ENCODE assay signal across 23 mouse cellular contexts in genomic region chr13:30692644-30693385, GRCm38 (mm10). TPM values are rescaled to one million over a fixed set of nuclear protein-coding genes. Genes with fewer than 3 reads are reported as not detected.
DNase-seq lines count a peak whose midpoint lies in the region; TF ChIP-seq lines count a peak whose summit lies in the region.
"Had no signal": no experiment of that assay in that cellular context is flagged by ENCODE, and none has a peak within 500 bp of the region (broad histone marks: within the 10 kb centered on the region; RNA-seq: fewer than 3 reads in every experiment).

No protein-coding gene starts in this region.

- no peak overlapping the region for H3K27ac ChIP-seq in gastrocnemius, adult 2 months
- H3K27ac ChIP-seq in cortical plate, adult 2 months (ENCODE audit: insufficient read depth, low read length), result peak overlapping the region; percentile 38; the same call in 1 of the 2 replicates
- H3K27ac ChIP-seq: embryonic facial prominence, embryonic 10.5 days; forebrain, embryonic 15.5 days; hindbrain, embryonic 13.5 days; layer of hippocampus, adult 2 months; limb, embryonic 13.5 days; liver, embryonic 12.5 days; midbrain, embryonic 13.5 days had no signal

- peak; percentile 3 for DNase-seq in gastrocnemius, adult 2 months
- DNase-seq in gastrocnemius, adult 18-20 months (ENCODE audit: low spot score), result no peak
- DNase-seq in kidney, postnatal 36 days, result peak; percentile 34 to 50
- DNase-seq in kidney, postnatal 4 days, result no peak
- peak; percentile 64 for DNase-seq in splenic B cell, adult 2 months (ENCODE audit: low read depth, low spot score)
- no peak for DNase-seq in thymus, postnatal 36 days
- DNase-seq in gastrocnemius, postnatal 14 days, result no peak
- DNase-seq: adrenal gland, postnatal 14 days; cerebellum, adult 9-10 months; heart, postnatal 36 days; lung, adult 18-20 months; right cerebral cortex, postnatal 25 days; spleen, adult 18-20 months; thymus, postnatal 14 days had no signal

- H3K27me3 ChIP-seq in splenic B cell, adult 2 months (ENCODE audit: control insufficient read depth, insufficient read depth, low read length, poor library complexity, severe bottlenecking), result no peaks in the 10 kb centered on the region
- H3K27me3 ChIP-seq: forebrain, embryonic 15.5 days; hindbrain, embryonic 13.5 days; limb, embryonic 13.5 days; liver, embryonic 12.5 days; midbrain, embryonic 13.5 days had no signal

- no peak overlapping the region for H3K4me3 ChIP-seq in gastrocnemius, adult 2 months
- no peak overlapping the region for H3K4me3 ChIP-seq in cortical plate, adult 2 months (ENCODE audit: insufficient read depth, low read length)
- H3K4me3 ChIP-seq: embryonic facial prominence, embryonic 10.5 days; forebrain, embryonic 15.5 days; hindbrain, embryonic 13.5 days; layer of hippocampus, adult 2 months; limb, embryonic 13.5 days; liver, embryonic 12.5 days; megakaryocyte, embryonic 14.5 days; midbrain, embryonic 13.5 days had no signal

- TF ChIP-seq POLR2A in cortical plate, adult 2 months (IDR thresholded peaks at IDR 0.05; ENCODE audit: extremely low read depth, insufficient read depth, low read length), result no peak

- H3K36me3 ChIP-seq in splenic B cell, adult 2 months (ENCODE audit: control insufficient read depth, insufficient read depth, low read length, poor library complexity, severe bottlenecking), result no peaks in the 10 kb centered on the region
- H3K36me3 ChIP-seq: forebrain, embryonic 15.5 days; liver, embryonic 12.5 days; midbrain, embryonic 13.5 days had no signal

- peaks cover 11% of the 10 kb centered on the region for H3K4me1 ChIP-seq in cortical plate, adult 2 months (ENCODE audit: control insufficient read depth, insufficient read depth, low read length)
- H3K4me1 ChIP-seq: embryonic facial prominence, embryonic 10.5 days; forebrain, embryonic 15.5 days; hindbrain, embryonic 13.5 days; liver, embryonic 12.5 days; megakaryocyte, embryonic 14.5 days; midbrain, embryonic 13.5 days had no signal

- intact Hi-C loops in gastrocnemius, adult 2 months (cut with DNase I), result no loop called here
- intact Hi-C loops in gastrocnemius, postnatal 14 days (cut with DNase I; ENCODE audit: low total_unique reads), result no loop called here

- no peak for TF ChIP-seq CTCF in gastrocnemius, adult 2 months (IDR thresholded peaks at IDR 0.05)
- no peak for TF ChIP-seq CTCF in cortical plate, adult 2 months (IDR thresholded peaks at IDR 0.05; ENCODE audit: extremely low read depth, insufficient read depth, low read length)

RNA-seq across cellular contexts. Expression of gene Dusp22, which starts 33.0 kb away (rescaled TPM):
- 10 to 100 TPM; 36.2 to 59.5 TPM for total RNA-seq in gastrocnemius, adult 2 months (2021)
- total RNA-seq in gastrocnemius, adult 18-20 months (2021), result 10 to 100 TPM; 46.9 to 47.9 TPM
- 32.8 and 35.8 TPM in 2 replicates for polyA plus RNA-seq in cortical plate, adult 2 months (2012; rRNA removed)
- total RNA-seq in gastrocnemius, postnatal 14 days (2021), result 10 to 100 TPM; 34.9 to 37.6 TPM

RNA-seq across cellular contexts. Expression of gene Irf4, which starts 56.2 kb away (rescaled TPM):
- 1 to 10 TPM in 1 of 2 experiments, under 1 TPM in 1; 0.64 to 2.5 TPM for total RNA-seq in gastrocnemius, adult 2 months (2021)
- total RNA-seq in gastrocnemius, adult 18-20 months (2021), result 1 to 10 TPM in 1 of 2 experiments, under 1 TPM in 1; 0.52 to 1.6 TPM
- 0.25 and 0.30 TPM in 2 replicates for polyA plus RNA-seq in cortical plate, adult 2 months (2012; rRNA removed)
- total RNA-seq in gastrocnemius, postnatal 14 days (2021), result 1 to 10 TPM in 1 of 2 experiments, under 1 TPM in 1; 0.78 to 1.2 TPM
- polyA plus RNA-seq: liver, embryonic 12.5 days had no signal

Comparison
In these comparisons a context has a peak if more than half of its experiments do, and no peak if none do; other contexts are left out.
1. DNase-seq: peak in gastrocnemius, adult 2 months (single experiment), kidney, postnatal 36 days (2 of 2) and splenic B cell, adult 2 months (single experiment); none in gastrocnemius, adult 18-20 months (single experiment), kidney, postnatal 4 days (0 of 2), thymus, postnatal 36 days (0 of 2) and gastrocnemius, postnatal 14 days (single experiment).